Mouse (Mus musculus) frontal cortex, postnatal 36 days (tissue): ENCODE results near the gene Zfp940.
A peak's percentile ranks its signal among the peaks of the same experiment; 100 is the strongest.
"Not testable (repeated sequence)": the region's sequence is repeated elsewhere in the genome, so short reads cannot be mapped to it uniquely, and the experiment has no call there.

Source experiments
- DNase-seq, 2 experiments: peaks; one replicate each; pipeline ENCODE4 v3.0.0; 2022; ENCODE audit warnings: low spot score in 2 of 2

Zfp940 gene

DNA sequence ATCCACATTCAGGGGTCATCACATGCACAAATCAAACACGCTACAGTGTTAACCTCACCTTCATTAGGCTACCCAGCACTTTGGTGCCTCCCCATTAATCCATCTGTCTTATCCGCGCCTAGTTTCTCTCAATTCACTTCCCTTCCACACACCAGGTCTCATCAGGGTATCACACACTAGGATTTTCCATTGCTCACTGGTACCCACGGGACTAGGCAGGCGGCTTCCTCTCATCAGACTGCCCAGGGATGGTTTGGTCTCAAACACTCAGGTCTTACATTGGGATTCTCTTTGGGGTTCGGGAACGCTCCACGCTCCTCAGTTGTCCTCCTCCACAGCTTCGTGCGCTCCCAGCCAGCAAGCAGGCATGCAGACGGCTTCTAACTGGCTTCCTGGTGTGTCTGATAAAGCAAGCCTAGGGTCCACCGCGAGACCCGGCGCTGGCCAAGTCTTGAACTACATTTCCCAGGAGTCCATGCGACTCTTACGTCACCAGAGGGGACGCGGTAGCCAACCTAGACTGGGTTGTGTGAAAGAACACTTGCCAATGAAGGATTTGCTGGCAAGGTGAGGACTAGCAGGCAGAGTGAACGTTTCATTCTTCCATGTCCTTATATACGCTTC is at the start of gene Zfp940:
Gene Zfp940 (minus strand): TSS at position 451 of the 624 bp plus-strand sequence.
- DNase-seq: peak; percentile 85 to 95

DNA sequence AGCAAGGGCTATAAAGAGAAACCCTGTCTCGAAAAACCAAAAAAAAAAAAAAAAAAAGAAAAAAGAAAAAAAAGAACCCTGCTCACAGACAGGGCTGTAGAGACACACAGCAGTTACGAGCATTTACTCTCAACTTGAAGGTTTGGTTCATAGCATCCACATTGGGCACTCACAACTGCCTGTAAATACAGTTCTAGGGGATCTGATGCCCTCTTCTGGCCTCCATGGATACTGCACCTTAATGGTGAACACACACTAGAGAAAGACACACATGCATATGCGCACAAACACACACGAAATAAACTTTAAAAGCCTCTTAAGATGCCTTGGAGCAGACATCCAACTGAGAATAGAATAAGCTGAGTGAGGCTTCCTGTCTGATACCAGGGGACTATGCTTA is 44.9 kb upstream of the Zfp940 start:
- DNase-seq: no peak

GRCm38 (mm10) chr7:29892756-29893155 is 39.3 kb upstream of the Zfp940 start:
- DNase-seq: no peak

DNA sequence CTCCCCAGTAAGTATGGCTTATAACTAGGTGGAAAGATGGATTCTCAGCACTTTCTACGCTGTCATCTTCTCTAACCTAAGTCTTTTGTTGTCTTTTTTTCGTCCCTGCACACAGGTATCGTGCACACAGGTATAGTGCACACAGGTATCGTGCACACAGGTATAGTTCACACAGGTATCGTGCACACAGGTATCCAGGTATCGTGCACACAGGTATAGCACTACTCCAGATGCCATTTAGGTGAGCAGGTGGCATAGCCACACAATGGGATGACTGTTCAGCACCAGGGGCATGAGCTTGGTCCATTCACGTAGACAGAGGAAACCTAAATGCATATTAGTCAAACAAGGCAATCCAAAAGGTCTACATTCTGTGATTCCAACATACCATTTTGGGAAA is 37.0 kb upstream of the Zfp940 start:
- DNase-seq: no peak

GRCm38 (mm10) chr7:29880916-29881315 is 27.4 kb upstream of the Zfp940 start:
- no peak for DNase-seq

DNA sequence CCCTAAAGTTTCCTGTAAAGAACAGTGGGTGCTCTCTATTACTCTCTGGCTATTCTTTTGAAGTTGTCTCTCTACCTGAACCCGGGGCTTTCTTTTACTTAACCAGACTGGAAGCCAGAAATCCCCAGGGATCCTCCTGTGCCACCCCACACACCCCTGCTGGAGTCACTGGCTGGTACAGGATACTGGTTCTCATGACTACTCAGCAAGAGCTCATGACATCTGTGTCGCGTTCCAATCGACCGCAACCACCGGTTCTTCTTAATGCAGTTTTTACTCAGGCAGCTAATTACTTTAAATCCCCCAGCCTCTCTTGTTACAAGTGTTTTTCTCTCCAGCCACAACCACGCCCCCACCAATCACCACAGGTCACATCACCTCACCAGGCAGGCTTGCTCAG is 26.6 kb upstream of the Zfp940 start:
- no peak for DNase-seq

- not testable (repeated sequence) for DNase-seq
These were observed 24.1 kb upstream of the Zfp940 start for GRCm38 (mm10) chr7:29877561-29877960.

DNA sequence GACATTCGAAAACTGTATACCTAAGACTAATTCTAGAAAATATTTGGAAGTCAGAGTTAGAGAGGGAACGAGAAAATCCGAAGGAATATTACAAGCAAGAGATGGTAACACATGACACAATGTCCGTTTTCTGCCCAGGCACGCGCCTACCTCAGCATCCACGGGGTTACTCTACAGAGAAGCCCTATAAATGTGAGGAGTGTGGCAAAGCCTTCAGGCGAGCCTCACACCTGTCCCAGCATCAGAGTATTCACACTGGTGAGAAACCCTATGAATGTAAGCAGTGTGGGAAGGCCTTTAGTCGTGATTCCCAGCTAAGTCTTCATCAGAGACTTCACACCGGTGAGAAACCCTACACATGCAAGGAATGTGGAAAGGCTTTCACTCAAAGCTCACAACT is 20.8 kb upstream of the Zfp940 start:
- DNase-seq: no peak

GRCm38 (mm10) chr7:29861660-29862059 is 8.2 kb upstream of the Zfp940 start:
- DNase-seq: no peak

GRCm38 (mm10) chr7:29859532-29860517 is 6.4 kb upstream of the Zfp940 start, which contains the start of gene Zfp420:
Zfp420 (plus strand) TSS chr7:29859979.
- DNase-seq: peak; percentile 89 to 94

GRCm38 (mm10) chr7:29852831-29853218 is 644 bp downstream of the Zfp940 start:
- DNase-seq: no peak

- no peak for DNase-seq
These were observed 8.9 kb downstream of the Zfp940 start for GRCm38 (mm10) chr7:29844616-29845015.

DNA sequence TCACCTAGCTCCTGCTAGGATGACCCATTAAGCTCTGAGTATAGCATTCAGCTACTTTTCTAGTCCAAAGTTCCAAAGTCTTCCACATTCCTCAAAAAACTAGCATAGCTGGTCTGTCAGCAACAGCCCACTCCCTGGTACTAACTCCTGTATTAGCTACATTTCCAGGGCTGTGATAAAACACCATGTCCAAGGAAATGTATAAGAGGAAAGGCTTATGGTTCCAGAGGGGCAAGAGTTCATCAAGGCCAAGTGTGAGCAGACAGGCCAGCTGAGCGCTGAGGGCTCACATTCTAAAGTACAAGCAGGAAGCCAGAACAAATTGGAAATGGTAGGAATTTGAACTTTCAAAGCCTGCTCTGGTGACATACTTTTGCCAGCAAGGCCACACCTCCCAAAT is 11.4 kb downstream of the Zfp940 start:
- no peak for DNase-seq

GRCm38 (mm10) chr7:29839256-29839655 is 14.2 kb downstream of the Zfp940 start:
- DNase-seq: no peak

DNA sequence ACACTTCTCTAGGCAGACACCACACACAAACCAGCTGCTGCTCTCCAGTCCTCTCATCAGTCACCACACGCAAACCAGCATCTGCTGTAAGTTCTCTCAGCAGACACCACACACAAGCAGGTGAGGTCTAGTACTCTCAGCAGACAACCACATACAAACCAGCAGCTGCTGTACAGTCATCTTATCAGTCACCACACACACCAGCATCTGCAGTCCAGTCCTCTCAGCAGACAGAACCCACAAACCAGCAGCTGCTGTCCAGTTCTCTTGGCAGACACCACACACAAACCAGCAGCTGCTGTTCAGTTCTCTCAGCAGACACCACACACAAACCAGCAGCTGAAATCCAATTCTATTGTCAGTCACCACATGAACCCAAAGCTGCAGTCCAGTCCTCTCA is 16.7 kb downstream of the Zfp940 start:
- DNase-seq: no peak

DNA sequence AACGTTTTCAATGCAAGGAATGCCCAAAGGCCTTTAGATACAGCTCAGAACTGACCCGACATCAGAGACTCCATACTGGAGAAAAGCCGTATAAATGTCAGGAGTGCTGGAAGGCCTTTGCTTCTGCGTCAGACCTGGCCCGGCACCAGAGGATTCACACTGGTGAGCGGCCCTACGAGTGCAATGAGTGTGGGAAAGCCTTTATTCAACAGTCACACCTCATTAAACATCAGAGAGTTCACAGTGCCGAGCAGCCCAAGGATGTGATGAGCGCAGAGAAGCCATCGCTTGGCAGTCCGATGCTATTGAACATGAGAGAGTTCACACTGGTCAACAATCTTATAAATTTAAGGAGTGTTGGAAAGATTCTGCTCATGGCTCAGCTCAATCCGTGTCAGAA is 23.7 kb downstream of the Zfp940 start:
- DNase-seq: no peak

DNA sequence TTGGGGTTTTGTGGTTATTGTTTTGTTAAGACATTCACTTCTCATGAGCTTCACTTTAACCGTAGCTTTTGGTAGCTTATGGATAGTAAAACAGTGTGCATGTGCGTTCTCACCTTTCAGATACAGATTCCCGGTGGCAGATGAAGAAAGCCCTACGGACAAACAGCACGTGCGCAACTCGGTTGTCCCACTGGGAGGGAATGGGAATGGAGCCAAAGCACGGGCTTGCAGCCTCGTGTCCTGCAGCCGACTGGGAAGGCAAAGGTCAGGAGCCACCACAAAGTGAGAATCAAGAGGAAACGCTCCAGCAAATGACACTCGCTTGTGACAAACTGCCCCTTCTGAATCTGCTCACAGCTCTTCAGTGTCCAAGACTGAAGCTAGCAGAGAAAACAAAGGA is 25.5 kb downstream of the Zfp940 start:
- no peak for DNase-seq

- peak; percentile 77 to 89 for DNase-seq
These were observed 34.7 kb downstream of the Zfp940 start for GRCm38 (mm10) chr7:29818619-29819254.

DNA sequence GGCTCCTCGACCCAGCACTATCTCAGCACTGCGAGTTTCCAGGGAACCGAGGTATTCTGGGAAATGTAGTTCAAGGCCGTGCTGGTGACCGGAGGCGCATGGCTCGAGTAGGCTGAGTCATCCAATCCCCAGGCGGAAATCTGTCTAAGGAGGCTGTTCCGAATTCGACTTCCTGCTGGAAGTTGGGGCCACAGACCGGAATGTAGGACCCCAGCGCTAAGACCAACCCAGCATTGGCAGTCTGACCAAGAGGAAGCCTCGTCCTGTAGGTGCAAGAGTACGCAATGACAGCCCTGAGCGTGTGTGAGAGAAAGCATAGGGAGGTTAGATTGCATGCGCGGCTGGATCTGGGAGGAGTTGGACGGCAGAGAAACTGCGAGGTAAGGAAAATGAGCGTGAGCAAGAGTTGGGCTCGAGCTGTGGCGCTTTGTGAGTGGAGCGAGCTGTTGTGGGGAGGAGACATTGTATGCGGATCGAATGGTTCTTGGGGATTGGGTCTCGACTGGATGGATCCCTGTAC is 37.5 kb downstream of the Zfp940 start, which contains the start of gene Zfp790:
Gene Zfp790 (plus strand): TSS at position 205 of the 520 bp plus-strand sequence.
- peak; percentile 87 to 94 for DNase-seq

GRCm38 (mm10) chr7:29815061-29815784 is 38.2 kb downstream of the Zfp940 start:
- DNase-seq: no peak

GRCm38 (mm10) chr7:29814381-29814780 is 39.1 kb downstream of the Zfp940 start:
- no peak for DNase-seq
